Mouse (Mus musculus) thymus, postnatal 36 days (tissue): ENCODE results near the gene Gsdme.

Experiments
- DNase-seq, 2 experiments: peaks; one replicate each; pipeline ENCODE4 v3.0.0; 2022; ENCODE audit warnings: mixed read lengths in 2 of 2

Gsdme gene

GRCm38 (mm10) chr6:50244126-50244525 is 19.5 kb downstream of the Gsdme start:
- no peak for DNase-seq

GRCm38 (mm10) chr6:50240437-50240836 is 23.2 kb downstream of the Gsdme start:
- DNase-seq = no peak

- DNase-seq = no peak
Observed at GRCm38 (mm10) chr6:50239902-50240301, 23.8 kb downstream of the Gsdme start.

- DNase-seq = no peak
Observed at GRCm38 (mm10) chr6:50237963-50238362, 25.7 kb downstream of the Gsdme start.

- DNase-seq = no peak
Observed at GRCm38 (mm10) chr6:50232984-50233383, 30.7 kb downstream of the Gsdme start.

- DNase-seq = no peak
Observed at GRCm38 (mm10) chr6:50231288-50231687, 32.4 kb downstream of the Gsdme start.

GRCm38 (mm10) chr6:50228180-50228579 is 35.5 kb downstream of the Gsdme start:
- no peak for DNase-seq

GRCm38 (mm10) chr6:50225232-50225631 is 38.4 kb downstream of the Gsdme start:
- DNase-seq = no peak

- DNase-seq = no peak
Observed at GRCm38 (mm10) chr6:50223606-50224005, 40.1 kb downstream of the Gsdme start.

GRCm38 (mm10) chr6:50222986-50223385 is 40.7 kb downstream of the Gsdme start:
- DNase-seq = peak; percentile 14 to 20

GRCm38 (mm10) chr6:50222351-50222750 is 41.3 kb downstream of the Gsdme start:
- no peak for DNase-seq

GRCm38 (mm10) chr6:50220863-50221262 is 42.8 kb downstream of the Gsdme start:
- peak; percentile 44 to 49 for DNase-seq

GRCm38 (mm10) chr6:50219066-50219465 is 44.6 kb downstream of the Gsdme start:
- no peak for DNase-seq

GRCm38 (mm10) chr6:50218628-50219027 is 45.0 kb downstream of the Gsdme start:
- DNase-seq = no peak

GRCm38 (mm10) chr6:50215986-50216385 is 47.7 kb downstream of the Gsdme start:
- DNase-seq = no peak

GRCm38 (mm10) chr6:50215373-50215745 is 48.3 kb downstream of the Gsdme start:
- no peak for DNase-seq

- DNase-seq = no peak
Observed at GRCm38 (mm10) chr6:50214711-50215372, 48.8 kb downstream of the Gsdme start.

- DNase-seq = no peak
Observed at GRCm38 (mm10) chr6:50205093-50205492, 58.6 kb downstream of the Gsdme start.

- no peak for DNase-seq
Observed at GRCm38 (mm10) chr6:50204356-50204755, 59.3 kb downstream of the Gsdme start.

- no peak for DNase-seq
Observed at GRCm38 (mm10) chr6:50193851-50194250, 69.8 kb downstream of the Gsdme start.

- no peak for DNase-seq
Observed at GRCm38 (mm10) chr6:50192822-50193221, 70.8 kb downstream of the Gsdme start.

- no peak for DNase-seq
Observed at GRCm38 (mm10) chr6:50192169-50192568, 71.5 kb downstream of the Gsdme start.

GRCm38 (mm10) chr6:50191605-50192004 is 72.1 kb downstream of the Gsdme start:
- DNase-seq = no peak

- DNase-seq = no peak
Observed at GRCm38 (mm10) chr6:50189376-50189775, 74.3 kb downstream of the Gsdme start.

GRCm38 (mm10) chr6:50187955-50188354 is 75.7 kb downstream of the Gsdme start:
- no peak for DNase-seq
